Mouse (Mus musculus): Measurements from ENCODE around the gene Mrap2. TPM values are rescaled to one million over a fixed set of nuclear protein-coding genes. Genes with fewer than 3 reads are reported as not detected.
"Not testable (repeated sequence)": the region's sequence is repeated elsewhere in the genome, so short reads cannot be mapped to it uniquely, and the experiment has no call there.

Mrap2 gene
- polyA plus RNA-seq (2017; shearing (Covaris generic)): under 1 TPM in 2 of 3 experiments, not detected in 1; 0.24 to 0.28 TPM

- ATAC-seq: no peak
Measured at GRCm38 (mm10) chr9:87144106-87144505, at the start of gene Mrap2. Gene Mrap2, plus strand, starts transcription at chr9:87144306.

- no peak for ATAC-seq
Measured at GRCm38 (mm10) chr9:87097989-87098388, 46.1 kb upstream of the Mrap2 start.

- ATAC-seq: no peak
Measured at GRCm38 (mm10) chr9:87115019-87115418, 29.1 kb upstream of the Mrap2 start.

- no peak for ATAC-seq
Measured at GRCm38 (mm10) chr9:87115456-87115931, 28.6 kb upstream of the Mrap2 start.

- ATAC-seq: no peak
Measured at GRCm38 (mm10) chr9:87115978-87116377, 28.1 kb upstream of the Mrap2 start.

- ATAC-seq: no peak
Measured at GRCm38 (mm10) chr9:87118996-87119395, 25.1 kb upstream of the Mrap2 start.

- ATAC-seq: no peak
Measured at GRCm38 (mm10) chr9:87121956-87122493, 22.1 kb upstream of the Mrap2 start.

- ATAC-seq: not testable (repeated sequence)
Measured at GRCm38 (mm10) chr9:87127046-87127445, 17.1 kb upstream of the Mrap2 start.

- ATAC-seq: no peak
Measured at GRCm38 (mm10) chr9:87135765-87136558, 8.1 kb upstream of the Mrap2 start.

- ATAC-seq: no peak
Measured at GRCm38 (mm10) chr9:87143076-87143475, 1.0 kb upstream of the Mrap2 start.

- ATAC-seq: no peak
Measured at GRCm38 (mm10) chr9:87144532-87144931, 426 bp downstream of the Mrap2 start.

- ATAC-seq: no peak
Measured at GRCm38 (mm10) chr9:87145180-87145579, 1.1 kb downstream of the Mrap2 start.

- ATAC-seq: no peak
Measured at GRCm38 (mm10) chr9:87145671-87146070, 1.6 kb downstream of the Mrap2 start.

GRCm38 (mm10) chr9:87146400-87146799, 2.3 kb downstream of the Mrap2 start:
- no peak for ATAC-seq

- ATAC-seq: no peak
Measured at GRCm38 (mm10) chr9:87147927-87148326, 3.8 kb downstream of the Mrap2 start.

GRCm38 (mm10) chr9:87152641-87153325, 8.7 kb downstream of the Mrap2 start:
- ATAC-seq: no peak

- ATAC-seq: no peak
Measured at GRCm38 (mm10) chr9:87162559-87162958, 18.5 kb downstream of the Mrap2 start.

- ATAC-seq: no peak
Measured at GRCm38 (mm10) chr9:87167001-87167830, 23.1 kb downstream of the Mrap2 start.

GRCm38 (mm10) chr9:87168051-87168450, 23.9 kb downstream of the Mrap2 start:
- ATAC-seq: no peak

- no peak for ATAC-seq
Measured at GRCm38 (mm10) chr9:87169144-87169543, 25.0 kb downstream of the Mrap2 start.

GRCm38 (mm10) chr9:87170891-87171290, 26.8 kb downstream of the Mrap2 start:
- ATAC-seq: no peak

- ATAC-seq: no peak
Measured at GRCm38 (mm10) chr9:87171517-87171916, 27.4 kb downstream of the Mrap2 start.

GRCm38 (mm10) chr9:87178534-87178933, 34.4 kb downstream of the Mrap2 start:
- ATAC-seq: peak; percentile 58

All from inflammation-experienced regulatory T-cells, adult 6 months (primary cell).